Mouse (Mus musculus) heart, embryonic 14.5 days (tissue): ENCODE data around the gene Rfng. TPM values are rescaled to one million over a fixed set of nuclear protein-coding genes. Genes with fewer than 3 reads are reported as not detected.

Experiments
- ATAC-seq: fragments of 200-750 bp; cut with Nextera tagmentation; 2 replicates; pipeline ENCODE4 v1.8.0; 2017; ENCODE audit warnings: low read depth, moderate TSS enrichment; ENCODE audit not compliant: insufficient number of reproducible peaks, insufficient read depth, low FRiP score
- H3K27ac ChIP-seq, 2 experiments: fragments of 200-500 bp in 1 of 2; fragments of 300-500 bp in 1 of 2; sonication (generic) in 1 of 2; replicated peaks in 1 of 2; 2 replicates each; pipeline ENCODE4 v1.5.1; 2012 to 2014; ENCODE audit warnings: low read depth in 2 of 2, low read length in 2 of 2, control low read depth in 1 of 2, mild to moderate bottlenecking in 1 of 2, mixed read lengths in 1 of 2; ENCODE audit not compliant: control insufficient read depth in 1 of 2, insufficient read depth in 1 of 2
- H3K27me3 ChIP-seq: fragments of 300-500 bp; sonication (generic); 2 replicates; pipeline ENCODE4 v1.6.1; 2014; ENCODE audit warnings: mild to moderate bottlenecking, low read length, control low read depth; ENCODE audit not compliant: control insufficient read depth, insufficient read depth
- H3K36me3 ChIP-seq: fragments of 300-500 bp; sonication (generic); 2 replicates; pipeline ENCODE4 v1.6.1; 2014; ENCODE audit warnings: mild to moderate bottlenecking, control low read depth, low read length, mixed read lengths; ENCODE audit not compliant: control insufficient read depth, insufficient read depth
- H3K4me1 ChIP-seq, 2 experiments: fragments of 200-500 bp in 1 of 2; fragments of 300-500 bp in 1 of 2; sonication (generic) in 1 of 2; 2 replicates each; pipeline ENCODE4 v1.6.1; 2012 to 2014; ENCODE audit warnings: low read length in 2 of 2, control low read depth in 1 of 2, mixed read lengths in 1 of 2; ENCODE audit not compliant: control insufficient read depth in 2 of 2, insufficient read depth in 2 of 2
- H3K4me2 ChIP-seq: fragments of 300-500 bp; sonication (generic); 2 replicates; pipeline ENCODE4 v1.6.1; 2014; ENCODE audit warnings: mild to moderate bottlenecking, low read length
- H3K4me3 ChIP-seq, 2 experiments: fragments of 200-500 bp in 1 of 2; fragments of 300-500 bp in 1 of 2; sonication (generic) in 1 of 2; 2 replicates each; pipeline ENCODE4 v1.5.1; 2012 to 2014; ENCODE audit warnings: low read length in 2 of 2, mild to moderate bottlenecking in 2 of 2, control low read depth in 1 of 2, low read depth in 1 of 2, moderate library complexity in 1 of 2; ENCODE audit not compliant: control insufficient read depth in 1 of 2, insufficient read depth in 1 of 2
- H3K9ac ChIP-seq: fragments of 300-500 bp; sonication (generic); 2 replicates; pipeline ENCODE4 v1.6.1; 2014; ENCODE audit warnings: mild to moderate bottlenecking, low read length
- H3K9me3 ChIP-seq: fragments of 300-500 bp; sonication (generic); 2 replicates; pipeline ENCODE4 v1.6.1; 2016; ENCODE audit warnings: low read length, control low read depth; ENCODE audit not compliant: control insufficient read depth
- WGBS: fragments of 180-500 bp; shearing (Covaris S2); extraction: QIAGEN DNeasy Blood & Tissue Kit; methylation state at CpG from one replicate; pipeline ENCODE4 v1.1.7; 2014; 5-methylcytosine and 5-hydroxymethylcytosine counted together
- polyA plus RNA-seq: library from polyadenylated mRNA; unstranded; fragments of >200 nt; fragmentation: Nextera tagmentation; extraction: Ambion mirVana; gene quantifications from 2 replicates; pipeline ENCODE4 v1.2.1, GENCODE M21; 2014

Gene Rfng
- polyA plus RNA-seq, 1 experiment from 2014 or later = 16.7 TPM

DNA sequence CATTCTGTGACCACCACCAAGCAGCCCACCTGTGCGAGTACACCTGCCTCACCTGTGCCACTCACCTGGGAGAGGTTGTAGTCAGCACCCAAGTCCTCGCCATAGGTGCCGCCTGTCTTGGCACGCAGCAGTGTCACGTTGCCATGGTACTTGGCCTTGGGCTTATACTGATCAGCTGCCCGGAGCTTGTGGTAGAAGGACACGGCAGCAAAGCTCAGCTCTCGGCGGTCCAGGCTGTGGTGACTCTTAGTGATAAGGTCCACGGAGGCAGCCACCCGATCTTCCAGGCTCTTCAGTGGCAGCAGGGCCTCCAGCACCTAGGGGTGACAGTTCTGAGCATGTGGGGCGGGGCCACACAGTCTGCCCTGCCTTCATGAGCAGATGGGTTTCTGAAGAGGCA, 24.0 kb upstream of the Rfng start:
- H3K9me3 ChIP-seq = no peaks in the 10 kb centered on the region
- H3K4me1 ChIP-seq = no peaks in the 10 kb centered on the region
- no peak overlapping the region for H3K27ac ChIP-seq
- no peak overlapping the region for H3K4me2 ChIP-seq
- no peak overlapping the region for H3K4me3 ChIP-seq
- H3K27me3 ChIP-seq = no peaks in the 10 kb centered on the region
- H3K36me3 ChIP-seq = peaks cover 78% of the 10 kb centered on the region
- no peak overlapping the region for H3K9ac ChIP-seq
- WGBS = 80% methylated on average over 12 of the region's 12 CpGs
- no peak for ATAC-seq

DNA sequence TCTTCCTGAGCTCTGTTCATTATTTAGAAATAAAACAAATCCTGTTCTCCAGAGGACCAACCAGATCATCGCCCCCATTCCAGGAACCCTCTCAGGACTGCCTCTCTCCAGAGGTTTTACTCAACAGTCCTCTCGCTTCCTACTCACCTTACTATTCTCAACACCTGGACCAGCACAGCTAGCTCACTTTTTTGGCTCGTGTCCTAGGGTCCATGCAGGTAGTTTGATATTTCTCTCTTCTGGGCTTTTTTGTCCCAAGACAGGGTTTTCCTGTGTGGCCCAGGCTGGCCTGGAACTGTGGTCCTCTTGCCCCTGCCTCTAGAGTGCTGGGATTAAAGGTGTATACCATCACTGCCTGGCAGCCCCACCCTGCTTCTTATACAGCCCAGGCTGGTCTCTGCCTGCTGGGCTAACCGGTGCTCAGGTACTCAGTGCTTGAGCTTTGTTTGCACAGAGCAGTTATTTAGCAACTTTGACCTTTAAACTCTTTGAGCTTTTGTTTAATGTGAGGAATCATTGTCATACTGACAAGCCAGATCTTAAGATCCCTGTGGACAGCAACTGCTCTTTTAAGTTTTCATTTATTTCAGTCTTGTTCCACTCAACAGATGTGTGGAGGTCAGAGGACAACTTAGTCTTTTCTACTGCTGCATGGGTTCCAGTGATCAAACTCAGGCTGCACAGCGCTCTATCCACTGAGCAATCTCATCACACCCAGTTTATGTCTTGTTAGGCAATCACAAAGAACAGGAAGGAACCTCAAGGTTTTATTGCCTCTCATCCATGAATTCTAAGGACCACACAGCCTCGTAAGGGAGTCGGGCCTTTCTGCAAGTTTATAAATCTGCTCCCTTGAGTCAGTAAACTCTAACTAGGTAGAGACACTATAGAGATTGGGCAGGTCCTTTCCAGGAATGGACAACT, 21.6 kb upstream of the Rfng start:
- H3K9ac ChIP-seq = no peak overlapping the region
- no peaks in the 10 kb centered on the region for H3K9me3 ChIP-seq
- no peaks in the 10 kb centered on the region for H3K4me1 ChIP-seq
- H3K27me3 ChIP-seq = no peaks in the 10 kb centered on the region
- no peak overlapping the region for H3K4me2 ChIP-seq
- WGBS = 86% methylated on average over 7 of the region's 7 CpGs
- peaks cover 54% of the 10 kb centered on the region for H3K36me3 ChIP-seq
- ATAC-seq = no peak
- H3K4me3 ChIP-seq = no peak overlapping the region
- no peak overlapping the region for H3K27ac ChIP-seq

DNA sequence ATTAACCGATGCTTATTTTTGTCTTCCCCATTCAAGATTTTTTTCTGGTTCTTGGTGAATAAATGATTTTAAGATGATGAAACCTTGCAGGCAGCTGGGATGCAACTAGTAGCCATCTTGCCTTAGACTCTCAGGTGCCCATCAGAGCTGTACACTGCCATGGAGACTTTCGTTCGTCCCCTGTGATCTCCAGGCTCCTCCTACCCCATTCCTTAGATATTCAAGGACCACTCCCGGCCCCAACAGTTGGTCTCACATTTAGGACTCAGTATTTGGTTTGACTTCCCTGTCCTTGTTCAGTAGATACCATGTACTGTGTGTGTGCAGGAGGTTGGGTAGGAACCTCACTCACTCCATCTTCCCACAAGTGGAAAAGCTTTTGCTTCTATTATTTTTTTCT, 20.8 kb upstream of the Rfng start:
- Histone ChIP-seq H3K27me3 (no peaks in the 10 kb centered on the region), H3K9ac (no peak overlapping the region), H3K27ac (no peak overlapping the region), H3K9me3 (no peaks in the 10 kb centered on the region), H3K4me1 (peaks cover 1 to 6% of the 10 kb centered on the region in 2 experiments), H3K4me2 (no peak overlapping the region), H3K36me3 (peaks cover 46% of the 10 kb centered on the region), H3K4me3 (no peak overlapping the region)
- ATAC-seq = no peak
- 49% methylated on average over 4 of the region's 4 CpGs for WGBS

DNA sequence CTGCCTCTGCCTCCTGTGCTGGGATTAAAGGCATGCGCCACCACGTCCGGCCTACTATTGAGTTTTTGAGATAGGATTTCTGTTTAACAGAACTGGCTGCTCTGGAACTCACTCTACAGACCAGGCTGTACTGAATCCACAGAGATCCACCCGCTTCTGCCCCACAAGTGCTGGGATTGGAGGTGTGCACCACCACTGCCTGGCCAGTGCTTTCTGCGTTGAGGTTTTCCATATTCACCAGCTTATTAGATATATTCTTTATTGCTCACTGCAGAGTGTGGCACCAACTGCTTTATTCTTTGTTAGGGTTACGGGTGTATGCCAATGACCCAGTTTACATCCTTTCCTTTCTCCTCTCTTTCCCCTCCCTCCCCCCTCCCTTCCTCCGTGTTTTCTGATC, 20.3 kb upstream of the Rfng start:
- peaks cover 41% of the 10 kb centered on the region for H3K36me3 ChIP-seq
- H3K4me2 ChIP-seq = no peak overlapping the region
- ATAC-seq = no peak
- no peaks in the 10 kb centered on the region for H3K27me3 ChIP-seq
- no peak overlapping the region for H3K9ac ChIP-seq
- no peaks in the 10 kb centered on the region for H3K9me3 ChIP-seq
- H3K4me3 ChIP-seq = no peak overlapping the region
- H3K27ac ChIP-seq = no peak overlapping the region
- peaks cover 2 to 6% of the 10 kb centered on the region in 2 experiments for H3K4me1 ChIP-seq
- 76% methylated on average over 7 of the region's 7 CpGs for WGBS

DNA sequence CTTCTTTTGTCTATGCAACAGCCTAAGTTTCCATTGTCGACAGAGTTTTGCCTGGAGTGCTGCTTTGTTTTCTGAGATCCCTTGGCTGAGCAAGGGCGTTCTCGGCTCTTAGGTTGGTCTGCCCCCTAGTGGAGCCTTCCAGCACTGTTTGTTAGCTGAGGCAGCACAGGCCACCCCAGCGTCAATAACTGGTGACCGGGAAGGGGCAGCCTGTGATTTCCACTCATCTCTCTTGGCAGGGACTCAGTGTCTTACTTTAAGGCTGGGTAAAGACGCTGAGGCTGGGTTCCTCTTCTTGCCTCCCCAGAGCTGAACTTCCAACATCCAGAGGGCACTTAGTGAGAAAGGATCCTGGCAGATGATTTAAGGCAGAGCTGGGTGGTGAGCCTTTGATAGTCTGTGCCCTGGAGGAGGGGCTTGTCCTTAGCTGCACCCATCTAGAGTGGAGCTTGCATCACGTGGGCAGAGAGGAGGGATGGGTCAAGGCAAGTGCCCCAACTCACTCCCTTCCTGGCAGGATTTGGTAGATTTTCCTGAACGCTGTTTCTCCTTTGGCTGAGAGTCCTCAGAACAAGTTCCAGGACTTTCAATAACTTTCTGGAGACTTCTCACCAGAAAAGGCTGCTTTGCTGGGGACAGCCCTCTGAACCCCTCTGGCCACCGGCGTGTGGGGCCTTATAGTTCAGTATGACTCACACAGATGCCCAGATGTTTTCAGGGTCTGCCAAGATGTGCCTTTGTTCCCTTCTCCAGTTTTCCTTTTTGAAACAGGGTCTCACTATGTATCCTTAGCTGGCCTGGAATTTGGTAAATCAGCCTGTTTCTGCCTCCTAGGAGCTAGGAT, 16.3 kb upstream of the Rfng start:
- peak overlapping the region; percentile 36 to 43; a peak in 2 of 4 replicates for H3K27ac ChIP-seq
- WGBS = 9% methylated on average over 10 of the region's 10 CpGs
- peaks cover under 1% of the 10 kb centered on the region; the same call in 1 of the 2 replicates for H3K36me3 ChIP-seq
- peaks cover 9 to 11% of the 10 kb centered on the region in 2 experiments for H3K4me1 ChIP-seq
- no peak overlapping the region for H3K4me2 ChIP-seq
- no peaks in the 10 kb centered on the region for H3K9me3 ChIP-seq
- no peaks in the 10 kb centered on the region for H3K27me3 ChIP-seq
- H3K9ac ChIP-seq = peak overlapping the region; percentile 51; the same call in 1 of the 2 replicates
- peak; percentile 62 for ATAC-seq
- H3K4me3 ChIP-seq = no peak overlapping the region

DNA sequence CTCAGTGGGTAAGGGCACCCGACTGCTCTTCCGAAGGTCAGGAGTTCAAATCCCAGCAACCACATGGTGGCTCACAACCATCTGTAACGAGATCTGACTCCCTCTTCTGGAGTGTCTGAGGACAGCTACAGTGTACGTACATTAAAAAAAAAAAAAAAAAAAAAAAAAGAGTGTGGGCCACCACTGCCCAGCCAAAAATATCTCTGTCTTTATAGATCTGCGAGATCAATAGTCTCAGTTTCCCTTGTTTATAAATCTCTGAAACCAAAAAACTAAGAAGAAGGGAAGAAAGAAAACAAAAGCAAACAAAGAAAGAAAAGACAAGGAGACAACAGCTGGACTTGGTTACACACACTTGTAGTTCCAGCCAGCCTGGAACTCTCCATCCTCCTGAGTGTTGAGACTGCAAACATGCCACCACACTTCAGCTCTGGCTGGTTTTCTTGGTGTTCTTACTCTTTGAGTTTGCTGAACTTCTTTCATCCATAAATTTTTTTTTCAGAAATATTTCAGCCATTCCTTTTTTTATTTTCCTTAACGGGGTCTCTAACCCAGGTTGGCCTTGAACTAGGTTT, 15.4 kb upstream of the Rfng start:
- H3K9ac ChIP-seq = 0 out of 2 replicates have a peak overlapping the region, but pooled peaks have one; percentile 8
- 61% methylated on average over 6 of the region's 6 CpGs for WGBS
- H3K36me3 ChIP-seq = peaks cover 2% of the 10 kb centered on the region; the same call in 1 of the 2 replicates
- H3K9me3 ChIP-seq = no peaks in the 10 kb centered on the region
- peak overlapping the region in 1 of 2 experiments; percentile 36; a peak in 1 of 4 replicates for H3K27ac ChIP-seq
- no peak for ATAC-seq
- no peak overlapping the region for H3K4me2 ChIP-seq
- peaks cover 11 to 16% of the 10 kb centered on the region in 2 experiments for H3K4me1 ChIP-seq
- H3K27me3 ChIP-seq = no peaks in the 10 kb centered on the region
- H3K4me3 ChIP-seq = no peak overlapping the region

DNA sequence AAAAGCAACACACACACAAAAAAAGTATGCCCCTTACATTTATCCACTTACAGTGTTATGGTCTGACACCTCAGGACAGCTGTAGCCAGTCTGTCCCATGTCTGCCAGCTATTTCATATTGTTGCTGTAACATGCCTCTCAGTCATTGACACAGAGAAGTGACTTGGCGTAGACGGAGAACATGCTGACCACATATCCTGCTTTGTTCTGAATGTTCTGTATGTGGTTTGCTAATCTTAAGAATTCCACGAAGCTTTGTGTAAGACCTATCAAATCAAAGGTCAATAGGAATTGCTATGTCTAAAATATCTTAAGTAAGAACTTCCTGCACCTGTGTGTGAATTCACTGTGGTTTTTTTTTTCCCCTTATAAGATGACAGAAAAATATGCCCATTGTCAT, 14.2 kb upstream of the Rfng start:
- Histone ChIP-seq H3K4me2 (no peak overlapping the region), H3K27me3 (no peaks in the 10 kb centered on the region), H3K9ac (no peak overlapping the region), H3K4me1 (peaks cover 11 to 16% of the 10 kb centered on the region in 2 experiments), H3K36me3 (peaks cover 14% of the 10 kb centered on the region), H3K4me3 (no peak overlapping the region), H3K9me3 (no peaks in the 10 kb centered on the region), H3K27ac (no peak overlapping the region)
- WGBS = 81% methylated on average over 3 of the region's 3 CpGs
- no peak for ATAC-seq
